Mouse (Mus musculus): ENCODE measurements around the gene Snf8.

Snf8 gene

DNA sequence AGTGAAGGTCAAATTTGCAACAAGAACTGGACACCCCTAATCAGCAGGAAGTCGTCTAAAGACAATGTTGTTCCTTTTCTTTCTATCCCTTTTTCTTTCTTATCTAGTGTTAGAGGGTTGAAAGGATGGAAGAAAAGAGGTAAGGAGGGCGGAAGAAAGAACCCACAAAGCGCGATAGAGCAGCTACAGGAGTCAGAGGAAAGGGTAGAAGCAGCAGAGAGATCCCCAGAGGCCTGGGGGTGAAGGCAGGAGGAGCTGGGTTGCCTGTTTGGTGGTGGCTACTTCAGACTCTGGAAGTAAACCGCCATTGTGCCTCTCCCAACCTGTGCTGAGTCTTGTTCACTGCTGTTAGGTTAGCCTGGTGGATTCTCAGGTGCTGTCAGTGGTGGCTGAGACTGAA lies 6.6 kb upstream of the Snf8 start:
- no peak for DNase-seq (ENCODE audit: low spot score)

DNA sequence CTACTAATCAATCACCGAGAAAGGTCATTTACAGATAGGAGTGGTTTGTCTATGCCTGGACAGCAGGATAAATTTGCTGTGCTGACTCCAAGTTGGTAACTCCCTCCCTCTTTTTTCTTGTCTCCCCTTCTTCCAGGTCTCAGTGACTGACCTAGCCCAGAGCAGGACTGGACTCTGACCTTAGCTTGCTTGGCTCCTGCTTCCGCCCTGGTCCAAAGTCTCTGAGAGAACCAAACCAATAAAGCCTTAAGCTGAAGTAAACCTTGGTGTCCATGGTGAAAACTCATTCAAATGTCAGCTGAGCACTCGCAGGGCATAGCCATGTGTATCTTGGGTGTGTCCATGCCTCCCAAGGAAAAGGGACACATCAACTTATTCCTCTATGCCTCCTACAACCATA lies 4.1 kb upstream of the Snf8 start:
- DNase-seq (ENCODE audit: low spot score), result peak; percentile 83

DNA sequence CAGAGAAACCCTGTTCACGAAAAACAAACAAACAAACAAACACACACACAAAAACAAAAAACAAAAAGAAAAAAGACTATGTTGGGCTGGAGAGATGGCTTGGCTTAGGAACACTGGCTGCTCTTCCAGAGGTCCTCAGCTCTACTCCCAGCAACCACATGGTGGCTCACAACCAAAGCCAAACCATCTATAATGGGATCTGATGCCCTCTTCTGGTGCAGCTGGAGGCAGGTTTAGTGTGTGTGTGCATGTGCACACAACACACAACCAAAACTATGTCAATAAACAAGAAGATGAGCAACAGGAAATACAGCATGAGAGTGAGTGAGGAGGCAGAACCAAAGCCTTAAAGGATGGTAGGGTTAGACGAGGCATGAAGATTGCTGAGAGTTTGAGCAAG lies 3.0 kb upstream of the Snf8 start:
- DNase-seq (ENCODE audit: low spot score), result no peak

DNA sequence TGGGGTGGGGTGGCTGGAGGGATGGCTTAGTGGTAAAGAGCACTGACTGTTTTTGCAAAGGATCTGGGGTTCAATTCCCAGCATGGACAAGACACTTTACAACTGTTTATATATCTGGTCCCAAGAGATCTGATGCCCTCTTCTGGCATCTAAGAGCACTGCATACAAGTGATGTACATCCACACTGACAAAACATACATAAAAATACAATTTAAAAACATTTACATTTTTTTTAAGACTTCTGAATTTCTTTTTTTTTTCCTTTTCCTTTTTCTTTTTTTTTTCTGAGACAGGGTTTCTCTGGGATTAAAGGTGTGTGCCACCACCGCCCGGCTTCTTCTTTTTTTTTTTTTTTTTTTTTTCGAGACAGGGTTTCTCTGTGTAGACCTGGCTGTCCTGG lies 1.4 kb upstream of the Snf8 start:
- DNase-seq (ENCODE audit: low spot score), result no peak

DNA sequence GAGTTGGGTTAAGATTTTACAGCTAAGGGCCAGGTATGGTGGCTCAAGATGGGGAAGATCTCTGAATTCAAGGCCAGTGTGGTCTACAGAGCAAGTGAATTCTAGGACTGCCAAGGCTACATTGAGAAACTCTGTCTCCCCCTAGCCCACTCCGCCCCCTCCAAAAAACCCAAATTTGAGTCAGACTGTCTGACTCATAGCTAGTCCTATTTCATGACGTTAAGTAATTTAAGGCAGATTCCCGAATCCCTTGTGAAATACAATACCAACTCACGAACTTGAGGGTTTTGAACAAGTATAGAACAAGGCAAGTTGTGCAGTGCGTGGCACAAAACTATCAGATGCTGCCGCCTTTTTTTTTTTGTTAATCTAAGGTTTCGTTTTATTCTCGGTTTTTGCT lies 569 bp upstream of the Snf8 start:
- no peak for DNase-seq (ENCODE audit: low spot score)

DNA sequence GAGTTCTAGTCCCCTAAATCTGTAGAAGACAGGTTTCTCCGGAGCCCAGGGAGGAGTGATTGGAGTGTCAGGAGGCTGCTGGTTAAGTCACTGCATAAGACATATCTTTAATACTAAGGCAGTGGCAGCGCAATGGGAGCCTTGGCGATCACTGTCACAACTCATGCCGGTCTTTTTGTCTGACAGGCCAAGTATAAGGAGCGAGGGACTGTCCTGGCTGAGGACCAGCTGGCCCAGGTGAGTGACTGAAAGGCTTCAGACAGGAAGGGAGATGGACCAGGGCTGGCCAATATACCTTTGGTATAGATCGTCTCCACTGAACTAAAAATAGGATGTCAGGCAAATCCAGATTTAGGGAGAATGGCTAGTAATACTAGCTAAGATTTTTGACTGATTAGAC lies 448 bp downstream of the Snf8 start:
- no peak for DNase-seq (ENCODE audit: low spot score)

DNA sequence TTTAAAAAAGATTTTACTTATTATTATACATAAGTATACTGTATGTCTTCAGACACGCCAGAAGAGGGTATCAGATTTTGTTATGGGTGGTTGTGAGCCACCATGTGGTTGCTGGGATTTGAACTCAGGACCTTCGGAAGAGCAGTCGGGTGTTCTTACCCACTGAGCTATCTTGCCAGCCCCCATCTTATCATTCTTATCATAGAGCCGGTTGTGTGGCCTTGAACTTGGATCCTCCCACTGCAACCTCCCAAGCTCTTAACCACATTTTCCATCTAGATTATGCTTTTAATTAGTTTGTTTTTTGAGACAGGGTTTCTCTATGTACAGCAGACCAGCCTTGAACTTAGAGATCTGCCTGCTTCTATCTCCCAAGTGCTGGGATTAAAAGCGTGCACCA lies 2.8 kb downstream of the Snf8 start:
- DNase-seq (ENCODE audit: low spot score), result no peak

DNA sequence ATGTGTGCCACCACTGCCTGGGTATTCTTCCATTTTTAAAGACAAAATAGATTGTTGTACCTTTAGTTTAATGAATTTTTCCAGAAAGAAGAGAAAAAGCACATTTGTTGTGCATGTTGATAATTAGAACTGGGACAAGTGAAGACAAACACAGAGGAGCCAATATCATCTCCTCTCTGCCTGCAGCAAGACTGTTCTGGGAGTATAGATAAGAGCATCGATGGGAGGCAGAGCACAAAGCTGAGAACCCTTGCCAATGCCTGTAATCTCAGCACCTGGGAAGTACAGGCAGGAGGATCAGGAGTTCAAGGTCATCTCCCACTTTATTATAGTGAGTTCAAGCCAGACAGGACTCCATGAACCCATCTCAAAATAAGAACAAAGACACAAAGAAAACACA lies 3.9 kb downstream of the Snf8 start:
- DNase-seq (ENCODE audit: low spot score), result no peak

DNA sequence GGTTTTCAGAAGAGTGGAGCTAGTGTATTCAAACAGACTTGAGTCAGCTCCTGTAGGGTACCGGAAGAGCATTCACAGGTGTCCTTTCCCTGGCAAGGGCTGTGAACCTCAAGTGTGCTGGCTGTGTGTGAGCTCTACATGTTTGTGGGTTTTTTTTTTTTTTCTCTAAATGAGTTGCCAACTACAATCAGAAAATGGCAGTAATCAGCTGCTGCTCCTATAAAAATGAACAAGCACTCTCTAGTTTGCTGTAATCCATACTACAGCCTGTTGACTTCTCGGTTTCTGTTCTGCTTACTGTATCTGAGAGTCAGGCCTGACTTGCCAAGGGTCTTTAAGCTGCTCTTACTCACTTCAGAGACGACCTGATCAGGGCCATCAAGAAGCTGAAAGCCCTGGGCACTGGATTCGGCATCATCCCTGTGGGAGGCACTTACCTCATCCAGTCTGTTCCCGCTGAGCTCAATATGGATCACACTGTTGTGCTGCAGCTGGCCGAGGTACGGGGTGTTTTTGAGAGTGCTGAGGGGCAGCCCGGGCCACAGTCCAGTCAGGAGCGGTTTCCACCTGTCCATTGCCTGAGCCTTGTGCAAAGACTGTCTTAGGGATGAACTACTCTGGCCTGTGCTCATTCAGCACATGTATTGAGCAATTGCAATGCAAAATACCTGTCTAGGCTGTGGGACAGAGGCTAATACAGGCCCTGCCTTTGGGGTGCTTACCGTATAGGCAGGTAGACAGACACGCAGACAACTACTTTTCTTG lies 10.3 kb downstream of the Snf8 start:
- DNase-seq (ENCODE audit: low spot score), result no peak

DNA sequence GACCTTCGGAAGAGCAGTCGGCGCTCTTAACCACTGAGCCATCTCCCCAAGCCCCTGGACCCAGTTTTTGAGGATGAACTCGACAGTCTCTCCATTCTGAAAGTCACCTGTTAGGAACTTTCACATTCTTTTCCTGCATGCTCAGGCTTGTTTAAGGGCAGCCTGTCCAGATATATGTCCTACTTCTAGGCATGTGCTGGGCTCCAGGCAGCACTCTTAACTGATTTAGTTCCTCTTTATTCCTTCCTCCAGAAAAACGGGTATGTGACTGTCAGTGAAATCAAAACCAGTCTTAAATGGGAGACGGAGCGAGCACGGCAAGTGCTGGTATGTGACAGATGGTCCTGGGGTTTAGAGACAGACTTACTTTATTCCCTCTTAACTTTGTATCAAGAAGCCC lies 11.3 kb downstream of the Snf8 start:
- no peak for DNase-seq (ENCODE audit: low spot score)

DNA sequence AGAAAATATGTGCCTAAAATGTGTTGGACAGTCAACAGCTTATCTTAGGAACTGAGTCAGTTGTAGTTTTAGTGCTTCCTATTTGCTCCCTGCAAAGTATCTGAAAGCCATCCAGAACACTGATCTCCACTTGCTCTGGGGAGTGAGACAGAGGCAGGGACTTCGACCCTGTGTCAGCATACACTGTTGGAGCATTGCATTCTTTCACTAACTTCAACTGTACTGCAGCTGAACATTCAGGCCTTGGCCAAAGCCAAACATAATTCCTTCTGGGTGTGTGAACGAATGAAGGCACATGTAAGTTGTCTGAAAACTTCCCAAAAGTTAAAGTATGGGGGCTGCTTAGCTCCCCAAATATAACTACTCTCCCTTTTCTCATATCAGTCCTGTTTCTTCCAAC lies 12.1 kb downstream of the Snf8 start:
- peak; percentile 47 for DNase-seq (ENCODE audit: low spot score)

DNA sequence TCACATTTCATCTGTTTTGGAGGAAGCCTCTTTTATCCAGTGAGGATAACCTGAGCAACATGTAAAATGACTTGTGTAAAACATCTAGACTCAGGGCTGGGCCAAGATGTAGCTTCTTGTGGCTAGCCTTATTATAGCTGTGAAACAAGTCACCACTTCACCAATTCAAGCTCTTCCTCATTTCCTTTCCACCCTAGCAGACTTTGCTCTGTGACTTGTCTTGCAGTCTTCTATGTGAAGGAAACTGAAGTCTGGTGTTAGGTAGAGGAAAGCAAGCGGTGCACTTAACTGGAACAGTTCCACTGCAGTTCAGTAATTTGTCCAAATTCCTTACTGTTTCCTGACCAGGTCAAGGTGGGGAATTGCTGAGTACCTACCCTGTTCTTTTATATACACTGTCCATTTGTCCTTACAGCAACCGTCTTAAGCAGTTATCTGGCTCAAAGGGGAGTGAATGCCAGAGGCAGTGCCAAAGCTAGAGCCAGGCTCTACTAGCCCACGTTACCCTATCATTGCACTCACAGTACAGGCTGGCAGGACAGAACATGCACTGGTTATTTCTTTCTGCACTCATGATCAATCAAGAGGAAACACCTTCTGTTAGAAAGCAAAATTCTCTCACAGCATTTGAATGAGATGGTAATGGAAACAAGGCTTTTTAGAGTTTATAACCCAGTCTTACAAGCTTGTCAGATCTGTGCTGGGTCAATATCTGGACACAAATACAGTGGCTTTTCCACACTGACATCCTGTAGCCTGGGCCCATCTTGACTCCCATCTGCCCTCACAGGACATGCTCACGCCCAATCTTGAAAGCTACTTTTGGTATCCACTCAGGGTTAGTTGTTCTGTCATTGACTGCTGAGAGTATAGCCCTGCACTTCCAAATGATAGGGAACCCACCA lies 13.0 kb downstream of the Snf8 start:
- no peak for DNase-seq (ENCODE audit: low spot score)

DNA sequence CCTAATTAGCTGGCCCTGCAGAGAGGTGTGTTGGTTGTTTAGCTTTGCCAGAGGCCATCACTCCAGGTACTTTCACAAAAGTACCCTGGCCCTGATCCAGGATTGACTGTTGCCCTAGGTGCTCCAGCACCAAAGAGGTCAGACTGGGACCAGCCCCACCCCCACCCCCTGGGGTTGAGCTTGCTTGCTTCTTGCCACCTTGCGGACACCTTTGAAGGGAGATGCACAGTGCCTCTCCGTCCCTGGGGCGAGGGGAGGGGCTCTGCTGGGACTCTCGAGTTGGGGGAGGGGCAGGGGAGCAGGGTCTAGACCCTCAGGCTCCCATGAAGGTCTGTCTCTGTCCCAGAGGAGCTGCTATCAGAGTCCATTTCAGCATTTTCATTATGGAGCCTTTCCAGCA lies 15.3 kb downstream of the Snf8 start:
- no peak for DNase-seq (ENCODE audit: low spot score)

DNA sequence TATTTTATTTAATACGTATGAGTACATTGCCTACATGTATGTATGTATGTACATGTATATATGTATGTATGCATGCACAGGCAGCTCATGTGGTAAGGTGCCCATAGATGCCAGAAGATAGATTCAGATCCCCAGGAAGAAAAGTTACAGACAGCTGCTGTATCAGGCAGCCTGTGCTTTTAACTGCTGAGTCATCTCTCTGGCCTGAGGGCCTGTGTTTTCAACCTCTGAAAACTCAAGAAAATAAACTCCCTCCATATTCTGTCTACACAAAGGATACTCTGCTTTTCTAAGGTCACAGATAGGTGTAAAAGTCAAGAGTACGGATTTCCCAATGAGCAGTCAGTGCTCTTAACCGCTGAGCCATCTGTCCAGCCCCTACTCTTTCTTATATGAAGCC lies 16.2 kb downstream of the Snf8 start:
- DNase-seq (ENCODE audit: low spot score), result no peak

DNA sequence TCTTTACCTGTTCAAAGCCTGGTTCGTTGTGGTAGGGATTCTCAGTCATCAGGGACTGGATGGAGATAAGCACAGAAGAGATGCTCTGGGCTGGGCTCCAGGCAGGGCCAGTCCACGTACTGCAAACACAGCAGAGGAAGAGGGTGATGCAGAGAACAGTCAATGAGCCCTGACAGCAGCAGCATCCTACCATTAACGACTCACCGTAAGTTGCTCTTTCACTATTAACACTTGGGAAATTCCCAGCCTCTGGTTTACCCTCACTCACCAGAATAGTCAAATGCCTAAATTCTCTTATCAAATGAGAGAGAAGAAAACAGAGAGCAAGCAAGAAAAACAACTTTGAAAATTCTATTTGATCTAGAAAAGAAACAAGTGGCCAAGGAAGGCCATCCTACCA lies 23.6 kb downstream of the Snf8 start:
- DNase-seq (ENCODE audit: low spot score), result no peak

DNA sequence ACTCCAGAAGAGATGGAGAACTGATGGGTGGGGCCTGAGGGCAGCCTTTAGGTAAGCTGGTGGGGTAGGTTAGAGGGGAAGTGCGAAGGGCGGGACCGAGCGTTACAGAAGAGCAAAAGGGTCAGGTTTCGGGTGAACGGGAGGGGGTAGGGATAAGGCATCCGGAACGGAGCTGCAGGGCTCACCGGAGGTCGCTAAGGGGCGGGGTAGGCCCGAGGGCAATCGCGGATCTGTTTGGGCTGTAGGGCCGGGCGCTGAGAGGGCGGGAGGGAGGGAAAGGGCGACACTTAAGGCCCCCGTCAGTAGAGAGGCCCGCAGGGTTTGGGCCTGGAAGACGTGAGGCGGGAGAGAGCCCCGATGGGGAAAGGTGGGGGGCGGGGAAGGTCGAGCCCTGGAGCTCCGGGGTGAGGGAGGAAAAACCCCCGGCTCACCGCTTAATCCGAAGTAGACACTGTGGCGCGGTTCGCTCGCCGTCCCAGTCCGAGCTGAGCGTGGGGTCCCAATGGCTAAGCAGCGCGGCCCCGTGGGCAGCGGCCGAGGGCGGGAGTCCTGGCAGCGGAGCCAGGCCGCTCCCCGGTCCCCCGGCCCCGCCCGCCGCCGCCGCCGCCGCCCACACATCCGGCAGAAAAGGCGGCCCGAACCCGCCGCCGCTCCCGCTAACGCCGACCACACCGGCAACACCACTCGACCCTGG lies 30.0 kb downstream of the Snf8 start:
- peak; percentile 67 for DNase-seq (ENCODE audit: low spot score)

DNA sequence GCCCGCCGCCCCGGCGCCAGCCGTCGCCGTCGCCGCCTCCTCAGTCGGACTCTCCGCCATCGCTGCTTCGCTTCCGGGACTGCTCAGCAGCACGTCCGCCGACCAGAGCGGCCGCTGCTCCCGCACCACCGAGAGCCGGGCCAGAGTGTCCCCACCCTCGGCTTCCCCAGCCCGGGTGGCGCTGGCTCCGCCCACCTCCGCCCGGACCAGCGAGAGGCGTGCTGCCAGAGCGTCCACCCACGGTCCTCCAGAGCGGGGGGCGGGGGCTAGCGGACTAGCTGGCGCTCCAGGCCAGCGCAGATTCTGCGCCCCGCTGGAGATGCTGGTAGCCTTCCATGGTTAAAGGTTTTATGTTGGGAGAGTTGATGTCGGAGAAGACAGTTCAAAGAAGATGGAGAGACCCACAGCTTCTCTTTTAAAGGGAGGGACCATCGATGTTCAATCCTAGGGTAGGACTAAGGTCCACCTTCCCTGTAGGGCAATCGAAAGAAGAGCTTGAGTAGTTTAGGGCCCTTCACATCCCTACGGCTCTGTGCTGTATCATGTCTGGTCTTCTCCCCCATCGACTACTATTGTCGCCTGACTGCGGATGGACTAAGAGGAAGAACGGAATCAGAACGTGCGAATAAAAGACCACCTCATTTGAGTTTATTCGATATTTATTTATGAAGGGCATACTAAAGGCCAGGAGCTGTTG lies 30.7 kb downstream of the Snf8 start, which contains the start of gene Ube2z:
Gene Ube2z, minus strand, starts transcription at position 174 of the 697 bp plus-strand sequence.
- DNase-seq (ENCODE audit: low spot score), result peak; percentile 95

DNA sequence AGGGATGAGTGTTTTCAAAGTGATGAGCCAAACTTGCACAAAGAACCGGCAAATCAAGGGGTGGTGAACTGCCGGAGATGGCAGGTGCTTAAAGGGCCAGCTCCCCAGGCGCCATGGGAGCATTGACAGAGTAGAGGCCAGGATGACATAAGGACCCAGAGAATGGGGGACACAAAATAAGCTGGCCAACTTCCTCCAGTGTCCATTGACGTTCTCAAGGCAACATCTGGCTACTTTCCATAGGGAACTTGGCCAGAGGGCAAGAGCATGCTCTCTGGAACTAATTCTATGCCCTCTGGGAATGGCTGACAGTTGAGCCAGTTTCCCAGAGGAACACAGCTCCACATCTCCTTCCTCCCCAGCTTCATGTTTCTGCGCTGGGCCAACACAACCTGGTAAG lies 33.5 kb downstream of the Snf8 start:
- no peak for DNase-seq (ENCODE audit: low spot score)

DNA sequence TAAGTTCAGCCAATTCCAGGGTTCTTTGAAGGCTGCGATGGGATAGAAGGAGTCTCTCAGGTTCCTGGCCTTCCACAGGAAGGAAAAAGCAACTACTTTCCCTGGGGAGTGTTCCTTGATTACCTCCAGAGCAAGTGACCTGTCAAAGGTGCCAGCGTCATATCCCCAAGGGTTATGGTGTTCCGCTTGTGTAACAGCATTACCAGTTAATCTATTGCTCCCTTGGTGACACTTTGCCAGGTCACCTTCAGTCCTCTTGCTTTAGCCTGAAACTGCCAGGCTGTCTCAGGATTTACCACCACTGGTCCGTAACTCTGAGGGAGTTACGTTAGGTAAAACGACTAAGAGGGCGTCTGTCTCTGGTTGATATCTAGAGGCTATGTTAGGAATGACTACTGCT lies 35.7 kb downstream of the Snf8 start:
- DNase-seq (ENCODE audit: low spot score), result no peak

DNA sequence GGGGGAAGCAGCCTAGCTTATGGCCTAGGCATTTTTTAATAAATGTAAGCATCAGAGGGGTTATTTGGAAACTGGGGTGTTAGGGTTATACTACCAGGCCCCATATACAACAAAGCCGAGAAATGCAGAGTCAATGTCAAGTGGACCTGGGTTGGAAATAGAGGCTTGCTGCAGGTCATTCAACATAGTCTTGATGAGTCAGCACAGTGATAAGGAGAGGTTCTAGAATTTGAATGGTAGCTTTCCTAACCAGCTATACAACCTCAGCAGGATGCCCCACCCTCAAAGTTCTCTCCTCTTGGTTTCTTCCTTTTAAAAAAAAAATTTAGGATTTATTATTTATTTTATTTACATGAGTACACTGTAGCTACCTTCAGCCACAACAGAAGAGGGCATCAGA lies 36.3 kb downstream of the Snf8 start:
- no peak for DNase-seq (ENCODE audit: low spot score)

DNA sequence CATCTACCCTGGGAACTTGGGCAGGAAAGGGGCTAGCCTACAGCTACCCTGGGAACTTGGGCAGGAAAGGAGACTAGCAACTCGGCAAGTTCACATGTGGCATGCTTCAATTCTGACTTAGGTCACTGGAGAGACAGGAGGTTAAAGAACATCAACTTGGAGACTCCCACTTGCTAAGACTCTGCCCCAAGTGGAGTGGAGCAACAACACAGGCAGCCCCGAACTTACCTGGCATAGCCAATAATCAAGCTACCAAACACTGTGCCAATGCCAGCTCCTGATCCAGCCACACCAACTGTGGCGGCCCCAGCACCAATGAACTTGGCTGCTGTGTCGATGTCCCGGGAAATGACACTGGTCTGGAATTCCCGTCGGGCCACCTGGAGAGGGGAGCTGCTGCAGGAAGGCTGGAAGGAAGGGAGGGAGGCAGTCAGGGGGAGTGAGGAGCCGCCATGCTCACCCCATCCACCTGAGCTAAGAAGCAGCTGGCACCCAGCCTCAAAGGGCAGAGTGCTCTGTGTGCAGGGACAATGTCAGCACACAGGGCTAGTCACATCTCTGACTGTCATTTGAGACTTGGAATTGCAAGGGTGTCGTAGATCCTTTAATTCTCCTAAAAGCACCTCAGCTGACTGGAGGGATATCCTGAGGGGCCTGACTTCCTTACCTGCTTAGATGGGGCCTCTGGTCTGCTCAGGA lies 38.8 kb downstream of the Snf8 start:
- no peak for DNase-seq (ENCODE audit: low spot score)

Data from yolk sac, embryonic 10.5 days (tissue).